Mouse (Mus musculus) olfactory bulb, adult 2 months (tissue): ENCODE measurements at regions not wholly inside any gene's neighbourhood (a gene's known extent, or its start where the extent isn't known, plus 50 kb on each side); places are given as distances from the start of the nearest gene placed in this dataset.

Source experiments
- CTCF ChIP-seq: fragments of 200-500 bp; IDR thresholded peaks from 2 replicates; pipeline ENCODE4 v1.5.1; 2012; ENCODE audit warnings: low read depth, mild to moderate bottlenecking, low read length, moderate library complexity; ENCODE audit not compliant: insufficient read depth
- POLR2A ChIP-seq: fragments of 200-500 bp; IDR thresholded peaks from 2 replicates; pipeline ENCODE4 v1.6.1; 2012; ENCODE audit warnings: mild to moderate bottlenecking, low read depth, low read length, moderate library complexity; ENCODE audit not compliant: insufficient read depth

- TF ChIP-seq CTCF (no peak), POLR2A (no peak)
Observed at GRCm38 (mm10) chr13:44178006-44178405, 393.4 kb downstream of the Cd83 start.
